Mouse (Mus musculus): ENCODE results near the gene Ttk. TPM values are rescaled to one million over a fixed set of nuclear protein-coding genes. Genes with fewer than 3 reads are reported as not detected.
A peak's percentile ranks its signal among the peaks of the same experiment; 100 is the strongest.

The Ttk gene
- under 1 TPM; 0.49 to 0.72 TPM for total RNA-seq (2021)
- long read RNA-seq, experiment 1, partial matches to known transcripts, result 0 of 1 reads
- long read RNA-seq, experiment 1, other reads (novel, unspliced or antisense), result 1 of 1 reads
- long read RNA-seq, experiment 2, result 0 reads

- DNase-seq (ENCODE audit: extremely low spot score in 1 of 2, low spot score in 2 of 2), result peak; percentile 90
- peak within 1 kb of the TSS; percentile 96 for H3K27ac ChIP-seq
- peak within 1 kb of the TSS; percentile 74 for H3K4me3 ChIP-seq
- intact Hi-C loops (cut with DNase I), result loop anchor here (1.0 kb wide), 1 partner anchor 28 kb away; the partner anchor contains the start of gene Elovl4
- TF ChIP-seq CTCF (IDR thresholded peaks at IDR 0.05), result peak; percentile 39
Observed at GRCm38 (mm10) chr9:83833811-83834747, at the start of gene Ttk. Gene Ttk (plus strand): TSS chr9:83834689.

DNA sequence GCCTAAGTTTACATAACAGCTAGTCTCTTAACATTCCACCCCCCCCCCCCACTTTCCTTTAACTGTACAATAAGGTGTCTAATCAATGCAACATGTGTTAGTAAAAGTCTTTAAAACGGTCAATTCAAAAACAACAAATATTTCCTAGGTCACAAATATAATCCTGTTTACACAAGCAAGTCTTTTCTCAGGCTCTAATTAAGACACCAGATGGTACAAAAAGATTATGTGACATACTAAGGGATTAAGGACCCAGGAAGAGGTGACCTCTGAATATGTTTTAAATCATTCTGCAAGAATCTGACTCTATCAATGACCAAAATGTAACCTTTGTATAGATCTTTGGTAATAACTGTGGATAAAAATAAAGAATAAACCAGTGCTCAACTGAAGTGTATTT, 49.0 kb upstream of the Ttk start:
- DNase-seq (ENCODE audit: extremely low spot score in 1 of 2, low spot score in 2 of 2), result no peak
- intact Hi-C loops (cut with DNase I), result no loop called here
- TF ChIP-seq CTCF (IDR thresholded peaks at IDR 0.05), result no peak

GRCm38 (mm10) chr9:83789326-83789725, 45.2 kb upstream of the Ttk start:
- TF ChIP-seq CTCF (IDR thresholded peaks at IDR 0.05), result no peak
- no peak for DNase-seq (ENCODE audit: extremely low spot score in 1 of 2, low spot score in 2 of 2)
- H3K27ac ChIP-seq, result no peak overlapping the region
- no peak overlapping the region for H3K4me3 ChIP-seq
- intact Hi-C loops (cut with DNase I), result no loop called here

More for the DNA sequence above, 49.0 kb upstream of the Ttk start:
- Histone ChIP-seq H3K4me3 (no peak overlapping the region), H3K27ac (no peak overlapping the region)

DNA sequence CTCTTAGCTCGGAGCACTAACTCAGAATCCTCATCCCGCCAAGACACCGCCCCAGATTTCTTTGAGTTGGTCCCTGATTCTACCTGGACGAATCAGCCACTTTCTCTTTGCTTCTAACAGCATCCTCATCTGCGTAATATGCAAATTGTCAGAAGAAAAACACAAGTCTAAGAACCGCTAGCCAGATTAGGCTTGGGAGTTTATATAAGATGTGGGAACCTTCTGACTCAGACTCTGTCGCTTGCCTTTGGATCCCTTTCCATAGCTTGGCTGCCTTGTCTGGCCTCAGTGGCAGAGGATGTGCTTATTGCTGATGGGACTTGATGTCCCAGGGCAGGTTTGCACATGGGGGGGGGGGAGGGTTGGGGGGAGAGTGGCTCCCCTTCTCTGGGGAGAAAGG, 37.6 kb upstream of the Ttk start:
- no peak overlapping the region for H3K4me3 ChIP-seq
- no peak for TF ChIP-seq CTCF (IDR thresholded peaks at IDR 0.05)
- intact Hi-C loops (cut with DNase I), result no loop called here
- DNase-seq (ENCODE audit: extremely low spot score in 1 of 2, low spot score in 2 of 2), result no peak
- 0 out of 2 replicates have a peak overlapping the region, but pooled peaks have one; percentile 15 for H3K27ac ChIP-seq

DNA sequence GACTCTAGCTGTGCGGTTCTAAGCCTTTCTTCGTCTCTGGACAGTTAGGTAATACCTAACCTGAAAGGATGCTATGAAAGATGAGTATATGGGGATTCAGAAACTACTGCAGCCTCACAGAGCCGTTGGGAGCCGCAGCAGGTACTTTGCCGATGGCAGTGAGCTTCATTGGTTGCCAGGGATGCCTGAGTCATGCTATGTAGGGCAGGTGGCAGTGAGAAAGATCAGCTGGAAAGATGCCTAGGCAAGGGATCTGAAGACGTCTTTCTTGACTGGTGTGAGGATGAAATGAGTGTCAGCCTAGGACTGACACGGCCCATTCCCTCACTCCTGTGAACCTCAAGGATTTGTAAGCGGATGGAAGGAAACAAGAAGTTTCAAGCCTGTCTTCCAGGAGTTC, 36.6 kb upstream of the Ttk start:
- intact Hi-C loops (cut with DNase I), result no loop called here
- Histone ChIP-seq H3K27ac (no peak overlapping the region; the same call in 1 of the 2 replicates), H3K4me3 (no peak overlapping the region)
- no peak for DNase-seq (ENCODE audit: extremely low spot score in 1 of 2, low spot score in 2 of 2)
- no peak for TF ChIP-seq CTCF (IDR thresholded peaks at IDR 0.05)

DNA sequence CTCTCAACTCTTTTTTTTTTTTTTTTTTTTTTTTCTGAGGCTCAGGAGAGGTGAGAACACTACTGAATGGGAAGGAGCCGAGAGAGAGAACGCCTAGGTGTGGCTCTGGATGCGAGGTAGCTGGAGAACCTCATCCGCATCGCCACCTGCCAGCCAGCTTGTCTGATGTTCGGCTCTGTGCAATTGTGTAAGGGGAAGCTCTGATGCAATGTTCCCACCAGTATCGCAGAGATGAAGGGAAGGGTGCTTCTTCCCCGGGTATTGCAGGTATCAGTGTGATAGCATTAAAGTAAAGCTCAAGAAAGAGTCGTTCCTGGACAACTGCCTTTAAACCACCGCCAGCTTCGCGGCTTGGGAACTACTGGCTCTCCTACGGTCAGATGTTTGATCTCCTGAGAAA, 30.1 kb upstream of the Ttk start:
- Histone ChIP-seq H3K4me3 (peak overlapping the region; percentile 92), H3K27ac (peak overlapping the region; percentile 57; the same call in 1 of the 2 replicates)
- intact Hi-C loops (cut with DNase I), result no loop called here
- no peak for TF ChIP-seq CTCF (IDR thresholded peaks at IDR 0.05)
- no peak for DNase-seq (ENCODE audit: extremely low spot score in 1 of 2, low spot score in 2 of 2)

- TF ChIP-seq CTCF (IDR thresholded peaks at IDR 0.05), result peak; percentile 18; the same call in 1 of the 2 replicates
- peak overlapping the region; percentile 92 for H3K4me3 ChIP-seq
- peak overlapping the region; percentile 96 for H3K27ac ChIP-seq
- intact Hi-C loops (cut with DNase I), result loop anchor here (5.0 kb wide), 2 partner anchors 122 to 1607 kb away; partner anchors contain the start of gene Bckdhb
- DNase-seq (ENCODE audit: extremely low spot score in 1 of 2, low spot score in 2 of 2), result peak; percentile 34 to 37
Observed at GRCm38 (mm10) chr9:83805164-83805976, 29.1 kb upstream of the Ttk start.

DNA sequence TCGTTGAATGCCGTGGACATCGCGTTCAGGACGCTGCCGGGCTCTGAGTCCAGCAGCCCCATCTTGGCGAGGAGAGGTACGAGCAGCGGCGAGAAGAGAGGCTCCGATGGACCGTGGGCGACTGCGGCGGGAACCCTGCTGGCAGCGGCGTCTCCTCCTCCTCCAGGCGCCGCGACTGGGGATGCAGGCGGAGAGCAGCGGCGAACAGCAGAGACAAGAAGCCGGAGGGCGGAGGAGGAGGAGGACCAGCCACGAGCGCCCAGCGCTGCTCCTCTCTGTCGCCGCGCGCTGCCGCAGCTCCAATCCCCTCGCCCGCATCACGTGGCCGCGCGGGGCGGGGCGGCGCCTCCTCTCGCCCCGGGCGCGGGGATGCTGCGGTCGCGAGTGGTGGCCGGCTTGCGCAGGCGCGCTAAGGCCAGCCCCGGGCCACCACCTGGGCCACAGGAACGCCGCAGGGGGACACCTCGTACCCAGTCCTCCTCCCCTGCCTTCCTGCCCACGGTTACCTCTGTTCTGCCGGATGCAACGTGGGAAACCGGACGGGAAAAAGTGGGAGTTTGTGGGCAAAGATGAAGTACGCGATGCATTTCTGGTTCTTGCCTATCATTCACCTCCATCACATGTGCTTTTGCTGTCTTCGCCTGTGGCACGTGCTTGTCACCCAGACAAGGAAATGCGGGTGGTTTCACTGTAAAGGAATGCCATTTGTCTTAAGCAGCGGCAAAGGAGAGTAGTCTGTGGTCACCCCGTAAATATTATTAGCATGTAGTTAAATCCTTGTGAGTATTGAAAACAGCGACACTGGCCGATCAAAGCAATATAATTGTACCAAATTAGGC, 28.3 kb upstream of the Ttk start, which contains the start of gene Elovl4:
TSS of gene Elovl4 (minus strand) at position 301 of the 839 bp plus-strand sequence.
- no peak for TF ChIP-seq CTCF (IDR thresholded peaks at IDR 0.05)
- peak within 1 kb of the TSS; percentile 96 for H3K27ac ChIP-seq
- intact Hi-C loops (cut with DNase I), result loop anchor here (1.0 to 5.0 kb wide), 4 partner anchors 28 to 1606 kb away; partner anchors contain the start of genes Bckdhb and Ttk
- H3K4me3 ChIP-seq, result peak within 1 kb of the TSS; percentile 92
- DNase-seq (ENCODE audit: extremely low spot score in 1 of 2, low spot score in 2 of 2), result peak; percentile 91 to 93

DNA sequence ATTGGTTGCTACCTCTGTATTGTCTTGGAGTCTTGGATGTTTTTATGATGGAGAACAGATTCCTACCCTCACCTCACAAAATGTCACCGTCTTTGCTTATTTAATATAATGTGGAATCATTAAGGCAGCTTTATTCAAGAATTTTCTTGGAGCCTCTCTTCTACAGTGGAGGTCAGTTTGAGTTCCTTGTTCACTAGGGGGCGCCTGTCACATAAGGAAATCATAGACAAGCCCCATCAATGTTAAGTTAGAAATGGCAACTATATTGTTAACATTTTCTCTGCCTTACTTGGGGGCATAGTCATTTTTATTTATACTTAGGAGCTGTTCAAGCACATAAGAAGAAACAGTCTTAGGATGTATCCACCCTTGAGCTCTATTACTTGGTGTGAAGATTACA, 26.9 kb upstream of the Ttk start:
- peak; percentile 78 for TF ChIP-seq CTCF (IDR thresholded peaks at IDR 0.05)
- intact Hi-C loops (cut with DNase I), result loop anchor here (2.0 to 5.0 kb wide), 3 partner anchors 97 to 1605 kb away; partner anchors contain the start of gene Bckdhb
- DNase-seq (ENCODE audit: extremely low spot score in 1 of 2, low spot score in 2 of 2), result peak in 1 of 2 experiments; percentile 52
- no peak overlapping the region for H3K27ac ChIP-seq
- H3K4me3 ChIP-seq, result no peak overlapping the region

- no peak overlapping the region for H3K27ac ChIP-seq
- no peak for TF ChIP-seq CTCF (IDR thresholded peaks at IDR 0.05)
- H3K4me3 ChIP-seq, result no peak overlapping the region
- DNase-seq (ENCODE audit: extremely low spot score in 1 of 2, low spot score in 2 of 2), result no peak
- intact Hi-C loops (cut with DNase I), result no loop called here
Observed at GRCm38 (mm10) chr9:83819188-83819587, 15.3 kb upstream of the Ttk start.

Measured in left cerebral cortex, adult 2 months (tissue).